Comparison of ENCODE assay signal across 9 mouse cellular contexts in the genomic region with DNA sequence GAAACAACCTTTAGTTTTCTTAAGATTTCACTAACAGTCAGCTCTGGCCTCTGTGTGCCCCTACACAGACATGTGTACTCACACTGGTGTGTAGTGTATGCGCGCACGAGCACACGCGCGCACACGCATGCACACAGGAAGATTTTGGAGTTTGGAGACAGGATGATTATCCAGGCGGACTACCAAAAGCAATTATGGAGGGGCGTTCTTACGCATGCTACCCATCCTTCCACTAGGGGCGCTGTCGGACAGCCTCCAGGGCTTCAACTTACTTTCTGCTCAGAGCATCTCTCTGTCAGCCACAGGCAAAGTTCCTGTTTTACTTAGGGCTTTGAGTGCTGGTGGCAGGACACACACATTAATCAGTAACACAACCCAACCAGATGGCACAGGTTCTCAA. TPM values are rescaled to one million over a fixed set of nuclear protein-coding genes. Genes with fewer than 3 reads are reported as not detected.
A peak's percentile ranks its signal among the peaks of the same experiment; 100 is the strongest.
DNase-seq lines count a peak whose midpoint lies in the region; ATAC-seq lines count a peak whose summit lies in the region.
"Had no signal": no experiment of that assay in that cellular context is flagged by ENCODE, and none has a peak within 500 bp of the region (broad histone marks: within the 10 kb centered on the region; RNA-seq: fewer than 3 reads in every experiment).

No protein-coding gene starts in this region.

- no peak overlapping the region for H3K27ac ChIP-seq in embryonic facial prominence, embryonic 10.5 days (replicated peaks)
- H3K27ac ChIP-seq: embryonic facial prominence, embryonic 13.5 days had no signal

- no peak overlapping the region for H3K4me3 ChIP-seq in embryonic facial prominence, embryonic 10.5 days
- H3K4me3 ChIP-seq: embryonic facial prominence, embryonic 13.5 days had no signal

- no peaks in the 10 kb centered on the region for H3K4me1 ChIP-seq in embryonic facial prominence, embryonic 10.5 days
- H3K4me1 ChIP-seq: embryonic facial prominence, embryonic 13.5 days had no signal

- DNase-seq in left cerebral cortex, adult 18-20 months (ENCODE audit: low spot score in 2 of 2) = peak; percentile 47 to 63
- DNase-seq in left cerebral cortex, adult 8-10 months (ENCODE audit: low spot score in 2 of 2) = no peak
- peak; percentile 58 to 66 for DNase-seq in adrenal gland, postnatal 36 days
- DNase-seq in embryonic facial prominence, embryonic 10.5 days (ENCODE audit: low spot score) = peak; percentile 81
- peak; percentile 71 to 80 for DNase-seq in heart, postnatal 14 days
- peak; percentile 72 to 76 for DNase-seq in layer of hippocampus, postnatal 10 days (ENCODE audit: low spot score in 2 of 2)
- peak; percentile 17 to 36 for DNase-seq in spleen, postnatal 36 days (ENCODE audit: low spot score in 2 of 2)

- no peaks in the 10 kb centered on the region for H3K27me3 ChIP-seq in embryonic facial prominence, embryonic 10.5 days (replicated peaks; ENCODE audit: low read depth, poor library complexity, severe bottlenecking)
- H3K27me3 ChIP-seq: embryonic facial prominence, embryonic 13.5 days had no signal

- ATAC-seq in megakaryocyte progenitor cell, adult 5-6 weeks (replicated peaks; ENCODE audit: poor library complexity) = peak; percentile 86

- WGBS in embryonic facial prominence, embryonic 10.5 days = 47% methylated on average over 12 of the region's 12 CpGs

- no peaks in the 10 kb centered on the region for H3K9me3 ChIP-seq in embryonic facial prominence, embryonic 10.5 days
- H3K9me3 ChIP-seq: embryonic facial prominence, embryonic 13.5 days had no signal

- H3K36me3 ChIP-seq in embryonic facial prominence, embryonic 10.5 days (replicated peaks) = no peaks in the 10 kb centered on the region

- intact Hi-C loops in heart, postnatal 14 days (cut with DNase I) = no loop called here

RNA-seq across cellular contexts. Expression of a gene that starts 57.6 kb away (rescaled TPM):
- total RNA-seq in left cerebral cortex, adult 18-20 months (2021) = 10 to 100 TPM; 68.4 to 70.1 TPM
- total RNA-seq in left cerebral cortex, adult 8-10 months (2022) = 10 to 100 TPM; 68.4 to 76.6 (median 72.1) TPM
- 10 to 100 TPM; 54.9 to 72.6 TPM for total RNA-seq in adrenal gland, postnatal 36 days (2021)
- polyA plus RNA-seq in embryonic facial prominence, embryonic 10.5 days (2016; fragmentation: Nextera tagmentation; extraction: Ambion mirVana) = 17.0 and 18.2 TPM in 2 replicates
- total RNA-seq in heart, postnatal 14 days (2021) = 10 to 100 TPM; 47.5 to 60.7 TPM
- 10 to 100 TPM; 70.6 to 73.8 TPM for total RNA-seq in layer of hippocampus, postnatal 10 days (2021)
- total RNA-seq in megakaryocyte progenitor cell, adult 5-6 weeks (2015) = 17.2 and 19.3 TPM in 2 replicates
- 18.8 and 24.4 TPM in 2 replicates for total RNA-seq in megakaryocyte progenitor cell, adult 5-6 weeks (2017)

Comparison
In these comparisons a context has a peak if more than half of its experiments do, and no peak if none do; other contexts are left out.
1. DNase-seq: peak in left cerebral cortex, adult 18-20 months (2 of 2), adrenal gland, postnatal 36 days (2 of 2), embryonic facial prominence, embryonic 10.5 days (single experiment), heart, postnatal 14 days (2 of 2), layer of hippocampus, postnatal 10 days (2 of 2) and spleen, postnatal 36 days (2 of 2); none in left cerebral cortex, adult 8-10 months (0 of 2).